Mouse (Mus musculus) midbrain, embryonic 16.5 days (tissue): ENCODE measurements at regions not wholly inside any gene's neighbourhood (a gene's known extent, or its start where the extent isn't known, plus 50 kb on each side); places are given as distances from the start of the nearest gene placed in this dataset.

Source experiments
- ATAC-seq: fragments of 200-750 bp; cut with Nextera tagmentation; 2 replicates; pipeline ENCODE4 v1.8.0; 2017; ENCODE audit warnings: moderate TSS enrichment
- H3K27ac ChIP-seq: fragments of 300-500 bp; sonication (generic); 2 replicates; pipeline ENCODE4 v1.5.1; 2014; ENCODE audit warnings: mild to moderate bottlenecking, low read length, mixed read lengths
- H3K27me3 ChIP-seq: fragments of 300-500 bp; sonication (generic); 2 replicates; pipeline ENCODE4 v1.6.1; 2014; ENCODE audit warnings: low read depth, low read length, mixed read lengths; ENCODE audit not compliant: control insufficient read depth, insufficient read depth
- H3K36me3 ChIP-seq: fragments of 300-500 bp; sonication (generic); 2 replicates; pipeline ENCODE4 v1.6.1; 2014; ENCODE audit warnings: mild to moderate bottlenecking, low read length, moderate library complexity, mixed read lengths; ENCODE audit not compliant: control insufficient read depth, insufficient read depth
- H3K4me1 ChIP-seq: fragments of 300-500 bp; sonication (generic); 2 replicates; pipeline ENCODE4 v1.6.1; 2014; ENCODE audit warnings: mild to moderate bottlenecking, low read length, mixed read lengths; ENCODE audit not compliant: control insufficient read depth, insufficient read depth
- H3K4me2 ChIP-seq: fragments of 300-500 bp; sonication (generic); 2 replicates; pipeline ENCODE4 v1.6.1; 2014; ENCODE audit warnings: mild to moderate bottlenecking, low read length, mixed read lengths
- H3K4me3 ChIP-seq: fragments of 300-500 bp; sonication (generic); 2 replicates; pipeline ENCODE4 v1.5.1; 2014; ENCODE audit warnings: low read depth, mild to moderate bottlenecking, low read length, moderate library complexity, mixed read lengths
- H3K9ac ChIP-seq: fragments of 300-500 bp; sonication (generic); 2 replicates; pipeline ENCODE4 v1.6.1; 2014; ENCODE audit warnings: low read depth, low read length, mixed read lengths
- H3K9me3 ChIP-seq: fragments of 300-500 bp; sonication (generic); replicated peaks from 2 replicates; pipeline ENCODE4 v1.6.1; 2014; ENCODE audit warnings: mild to moderate bottlenecking, low read length, mixed read lengths; ENCODE audit not compliant: control insufficient read depth, poor library complexity, severe bottlenecking
- WGBS: fragments of 180-500 bp; shearing (Covaris S2); extraction: QIAGEN DNeasy Blood & Tissue Kit; methylation state at CpG from one replicate; pipeline ENCODE4 v1.1.7; 2014; 5-methylcytosine and 5-hydroxymethylcytosine counted together

DNA sequence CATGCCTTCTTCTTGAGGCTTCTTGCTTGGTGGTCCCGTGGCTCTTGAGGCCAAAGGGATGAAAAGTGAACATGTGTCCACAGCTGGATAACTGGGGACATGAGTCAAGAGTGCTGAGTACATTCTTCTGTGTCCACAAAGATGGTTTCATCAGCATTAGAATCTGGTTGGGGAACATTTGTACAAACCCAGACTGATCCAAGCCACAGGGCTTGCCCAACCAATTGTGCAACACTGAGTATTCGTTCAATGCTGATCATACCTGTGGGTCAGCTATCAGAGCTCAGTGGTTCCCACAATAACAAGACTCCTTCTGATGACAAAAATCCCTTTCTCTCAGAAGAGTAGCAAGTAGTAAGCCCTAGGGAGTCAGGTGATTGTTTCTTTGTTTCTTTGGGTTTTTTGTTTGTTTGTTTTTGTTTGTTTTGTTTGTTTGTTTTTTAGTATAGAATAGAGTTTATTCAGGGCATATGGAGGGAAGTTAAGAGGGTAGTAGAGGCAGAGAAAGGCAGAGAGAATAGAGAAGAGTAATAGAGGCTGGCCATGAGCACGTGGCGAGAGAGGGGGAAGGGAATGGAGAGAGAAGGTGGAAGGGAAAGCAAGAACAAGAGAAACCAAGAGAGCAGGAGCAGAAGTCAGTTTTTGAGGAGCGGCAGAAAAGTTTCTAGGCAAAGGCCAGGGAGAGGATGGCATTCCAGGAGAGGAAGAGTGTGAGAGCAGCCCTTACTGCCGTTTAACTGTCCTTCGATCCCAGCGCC, 612.5 kb downstream of the Zfp706 start:
- no peak for ATAC-seq
- Histone ChIP-seq H3K4me3 (no peak overlapping the region), H3K9ac (no peak overlapping the region), H3K4me1 (peaks cover 4% of the 10 kb centered on the region; the same call in 1 of the 2 replicates), H3K9me3 (no peaks in the 10 kb centered on the region), H3K27me3 (no peaks in the 10 kb centered on the region), H3K4me2 (no peak overlapping the region), H3K27ac (no peak overlapping the region), H3K36me3 (no peaks in the 10 kb centered on the region)
- 85% methylated on average over 8 of the region's 8 CpGs for WGBS

DNA sequence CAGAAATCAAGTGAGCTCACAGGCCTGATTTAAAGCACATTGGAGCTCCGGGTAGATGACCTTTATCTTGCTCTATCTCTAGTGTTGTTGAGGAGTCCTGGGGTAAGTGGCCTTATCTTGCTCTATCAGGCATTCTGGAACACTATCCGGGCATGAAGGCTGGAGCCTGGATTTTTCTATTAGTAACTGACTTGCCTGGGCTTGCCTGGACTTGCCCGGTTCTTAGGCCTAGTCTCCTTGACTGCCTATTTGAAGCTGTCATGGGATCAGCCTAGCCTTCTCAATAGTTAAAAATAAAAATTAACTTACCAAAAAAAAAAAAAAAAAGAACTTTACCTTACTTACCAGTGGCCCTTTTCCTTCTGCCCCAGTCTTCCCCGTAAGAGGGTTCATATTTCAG, 617.8 kb downstream of the Zfp706 start:
- no peak for ATAC-seq
- Histone ChIP-seq H3K9me3 (no peaks in the 10 kb centered on the region), H3K27me3 (no peaks in the 10 kb centered on the region), H3K9ac (no peak overlapping the region), H3K27ac (no peak overlapping the region), H3K36me3 (no peaks in the 10 kb centered on the region), H3K4me2 (no peak overlapping the region), H3K4me1 (no peaks in the 10 kb centered on the region), H3K4me3 (no peak overlapping the region)
- WGBS: 79% methylated on average over 4 of the region's 4 CpGs

DNA sequence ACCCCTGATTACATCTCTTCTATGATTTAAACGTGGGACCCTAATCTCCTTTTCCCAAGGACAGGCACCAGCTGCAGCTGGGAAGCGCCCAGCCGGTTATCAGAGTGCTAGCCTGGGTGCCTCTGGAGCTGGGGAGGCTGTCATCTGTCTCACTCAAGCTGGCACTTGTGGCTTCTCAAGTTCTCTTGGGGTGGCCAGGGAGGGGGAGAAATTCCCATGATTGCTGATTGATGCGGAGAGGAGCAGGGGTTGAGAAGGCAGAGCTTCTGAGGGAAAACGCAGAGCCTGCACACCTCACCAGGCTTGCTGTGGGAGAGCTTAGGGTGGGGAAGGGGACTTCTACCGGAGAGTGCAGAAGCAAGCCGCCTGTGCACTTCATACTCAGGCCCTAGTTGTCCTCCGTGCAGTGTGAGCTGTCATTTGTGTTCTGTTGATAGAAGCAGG, 626.3 kb downstream of the Zfp706 start:
- H3K9ac ChIP-seq: 0 out of 2 replicates have a peak overlapping the region, but pooled peaks have one; percentile 43

DNA sequence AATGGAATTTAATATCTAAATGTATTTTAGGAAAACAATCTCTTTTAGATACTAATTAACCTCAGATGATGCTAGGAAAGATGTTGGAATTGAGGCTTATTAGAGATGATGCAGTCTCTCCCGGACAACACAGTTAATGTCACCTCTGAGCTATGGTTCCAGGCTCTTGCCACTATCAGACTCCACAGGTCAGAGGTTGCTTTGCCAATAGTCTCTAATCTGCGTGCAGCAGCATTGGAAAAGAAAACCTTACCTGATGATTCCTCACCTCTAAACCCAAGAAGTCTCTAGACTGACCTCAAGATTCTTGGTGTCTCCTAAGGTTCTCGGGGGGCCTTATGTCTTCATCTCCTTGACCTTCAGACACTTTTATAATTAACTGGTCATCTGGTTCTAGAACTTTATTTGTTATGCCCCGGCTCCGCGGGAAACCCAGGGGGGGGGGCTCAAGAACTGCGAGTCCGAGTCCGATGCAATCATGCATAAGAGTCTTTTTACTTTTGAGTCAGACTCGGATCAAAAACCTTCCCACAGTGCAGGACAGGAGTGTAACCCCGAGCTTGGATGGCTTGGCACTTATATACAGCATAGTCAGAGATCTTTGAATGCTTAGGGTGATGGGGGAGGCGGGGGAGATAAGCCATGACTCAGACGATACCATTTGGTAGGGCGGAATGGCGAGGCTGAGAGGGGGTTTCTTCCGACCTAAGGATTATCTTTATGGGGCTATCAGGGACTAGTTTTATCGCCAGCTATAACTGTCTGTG, 626.9 kb downstream of the Zfp706 start:
- ATAC-seq: 0 out of 2 replicates have a peak, but pooled peaks have one; percentile 48
- H3K27me3 ChIP-seq: peaks cover 2% of the 10 kb centered on the region; the same call in 1 of the 2 replicates
- H3K9me3 ChIP-seq: no peaks in the 10 kb centered on the region
- no peaks in the 10 kb centered on the region for H3K36me3 ChIP-seq
- peaks cover 2% of the 10 kb centered on the region; the same call in 1 of the 2 replicates for H3K4me1 ChIP-seq
- H3K9ac ChIP-seq: no peak overlapping the region
- no peak overlapping the region for H3K27ac ChIP-seq
- peak overlapping the region; percentile 48 for H3K4me2 ChIP-seq
- WGBS: 9% methylated on average over 17 of the region's 17 CpGs
- H3K4me3 ChIP-seq: peak overlapping the region; percentile 23

More for the DNA sequence above, 626.3 kb downstream of the Zfp706 start:
- 0 out of 2 replicates have a peak, but pooled peaks have one; percentile 32 for ATAC-seq
- H3K9me3 ChIP-seq: no peaks in the 10 kb centered on the region
- no peak overlapping the region for H3K27ac ChIP-seq
- 6% methylated on average over 8 of the region's 8 CpGs for WGBS
- peak overlapping the region; percentile 23 for H3K4me3 ChIP-seq
- peak overlapping the region; percentile 48 for H3K4me2 ChIP-seq
- no peaks in the 10 kb centered on the region for H3K36me3 ChIP-seq
- H3K4me1 ChIP-seq: peaks cover 2% of the 10 kb centered on the region; the same call in 1 of the 2 replicates
- H3K27me3 ChIP-seq: peaks cover 2% of the 10 kb centered on the region; the same call in 1 of the 2 replicates

DNA sequence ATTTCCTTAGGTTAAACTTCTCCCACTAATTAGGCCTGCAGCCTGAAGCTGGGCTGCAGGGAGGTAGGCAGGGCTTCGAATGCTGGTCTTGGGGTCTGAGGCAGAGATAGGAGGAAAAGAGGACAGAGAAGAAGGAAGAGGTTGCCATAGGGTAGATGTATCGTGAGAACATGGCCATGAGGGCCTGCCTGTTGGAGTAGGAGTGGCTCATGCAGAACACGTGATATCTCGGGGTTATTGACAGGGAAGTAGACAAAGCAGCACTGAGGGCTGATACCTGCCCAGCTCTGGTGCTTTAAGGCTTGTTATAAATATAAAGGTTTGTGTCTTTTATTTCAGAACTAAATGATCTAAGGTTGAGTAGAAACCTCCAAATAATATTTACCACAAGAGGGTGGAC, 628.9 kb downstream of the Zfp706 start:
- Histone ChIP-seq H3K4me3 (no peak overlapping the region), H3K4me2 (no peak overlapping the region), H3K27me3 (peaks cover 2% of the 10 kb centered on the region; the same call in 1 of the 2 replicates), H3K9me3 (no peaks in the 10 kb centered on the region), H3K4me1 (peaks cover 12% of the 10 kb centered on the region), H3K9ac (no peak overlapping the region), H3K27ac (no peak overlapping the region), H3K36me3 (no peaks in the 10 kb centered on the region)
- 86% methylated on average over 4 of the region's 4 CpGs for WGBS
- ATAC-seq: no peak

DNA sequence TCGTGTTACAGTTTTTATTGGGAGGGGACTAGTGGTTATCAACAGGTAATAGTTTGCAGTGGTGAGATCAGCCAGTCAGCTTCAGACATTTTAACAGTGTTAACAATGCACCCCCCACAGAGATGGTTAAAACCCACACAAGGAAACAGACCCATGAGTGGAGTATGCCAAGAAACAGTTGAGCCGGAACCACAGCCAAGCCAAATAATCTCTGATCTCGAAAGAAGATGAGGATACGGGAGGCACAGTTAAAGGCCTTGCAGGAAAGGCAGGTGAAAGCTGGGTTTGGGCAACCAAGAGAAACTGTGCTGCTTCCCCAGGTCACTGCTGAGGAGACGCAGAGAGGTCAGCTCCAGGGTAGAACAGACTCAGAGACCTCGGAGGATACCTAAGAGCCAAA, 631.0 kb downstream of the Zfp706 start:
- H3K4me1 ChIP-seq: peaks cover 12% of the 10 kb centered on the region
- H3K27me3 ChIP-seq: peaks cover 2% of the 10 kb centered on the region; the same call in 1 of the 2 replicates
- H3K36me3 ChIP-seq: no peaks in the 10 kb centered on the region
- H3K9me3 ChIP-seq: no peaks in the 10 kb centered on the region
- no peak overlapping the region for H3K4me2 ChIP-seq
- no peak overlapping the region for H3K27ac ChIP-seq
- no peak overlapping the region for H3K4me3 ChIP-seq
- WGBS: 67% methylated on average over 6 of the region's 6 CpGs
- ATAC-seq: no peak
- no peak overlapping the region for H3K9ac ChIP-seq

DNA sequence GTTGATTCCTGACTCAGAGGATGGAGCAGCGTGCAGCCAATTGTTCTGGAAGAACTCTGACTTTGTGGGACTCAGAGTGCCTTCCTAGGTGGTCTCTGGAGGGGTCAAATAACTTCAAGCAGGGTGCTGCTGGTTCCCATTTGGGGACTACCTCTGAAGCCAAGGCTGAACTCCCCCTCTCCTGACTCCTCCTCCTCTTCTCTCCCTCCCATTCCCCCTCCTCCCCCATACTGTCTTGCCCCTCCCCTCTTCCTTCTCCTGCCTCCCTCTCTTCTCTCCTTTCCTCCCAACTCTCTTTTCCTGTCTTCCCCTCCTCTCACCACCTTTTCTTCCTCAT, 632.1 kb downstream of the Zfp706 start:
- WGBS: 0% methylated on average over 1 of the region's 1 CpGs
- Histone ChIP-seq H3K36me3 (no peaks in the 10 kb centered on the region), H3K9me3 (no peaks in the 10 kb centered on the region), H3K27ac (no peak overlapping the region), H3K4me1 (peaks cover 10% of the 10 kb centered on the region), H3K4me3 (peak overlapping the region; percentile 43; the same call in 1 of the 2 replicates), H3K9ac (no peak overlapping the region; the same call in 1 of the 2 replicates), H3K27me3 (no peaks in the 10 kb centered on the region), H3K4me2 (peak overlapping the region; percentile 75)
- ATAC-seq: 0 out of 2 replicates have a peak, but pooled peaks have one; percentile 9

DNA sequence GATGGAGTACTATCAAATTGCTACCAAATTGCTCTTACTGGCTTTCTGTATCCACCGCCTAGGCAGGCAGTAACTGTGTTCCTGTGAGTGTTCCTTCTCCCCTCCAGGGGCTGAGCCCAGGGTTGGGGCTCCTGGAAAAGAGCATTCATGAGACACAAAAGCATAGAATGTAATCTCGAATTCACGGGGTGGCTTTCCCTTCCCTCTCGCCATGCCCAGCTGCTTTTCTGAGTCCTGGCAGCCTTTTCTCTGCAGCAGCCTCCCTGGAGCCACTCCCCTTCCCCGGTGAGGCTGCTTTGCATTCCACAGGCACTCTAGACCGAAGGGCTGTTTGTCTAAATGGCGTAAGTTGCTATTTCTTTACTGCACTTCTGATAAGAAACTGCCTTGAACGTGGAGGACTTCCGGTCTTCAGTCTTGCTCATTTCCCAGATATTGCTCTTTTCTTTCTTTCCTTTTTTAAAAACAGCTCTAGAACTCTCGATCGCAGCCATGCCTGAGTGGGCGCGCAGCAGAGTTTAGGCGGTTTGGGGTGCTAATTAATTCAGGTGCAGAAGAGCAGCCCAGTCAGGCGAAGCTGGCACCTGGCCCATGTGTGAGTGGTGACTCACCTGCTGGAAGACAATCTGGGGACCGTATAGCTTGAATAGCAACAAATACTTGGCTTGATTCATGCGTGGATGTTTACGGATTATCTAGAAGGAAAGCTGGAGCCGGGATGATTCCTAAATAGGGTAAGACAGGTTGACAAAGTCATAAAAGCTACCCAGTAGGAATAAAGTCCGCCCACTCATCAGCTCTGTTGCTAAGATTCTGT, 632.6 kb downstream of the Zfp706 start:
- 1% methylated on average over 20 of the region's 20 CpGs for WGBS
- peak overlapping the region; percentile 75 for H3K4me2 ChIP-seq
- H3K4me3 ChIP-seq: peak overlapping the region; percentile 43
- H3K27ac ChIP-seq: 0 out of 2 replicates have a peak overlapping the region, but pooled peaks have one; percentile 26
- H3K9ac ChIP-seq: peak overlapping the region; percentile 39
- peak; percentile 76 for ATAC-seq
- no peaks in the 10 kb centered on the region for H3K27me3 ChIP-seq
- no peaks in the 10 kb centered on the region for H3K36me3 ChIP-seq
- no peaks in the 10 kb centered on the region for H3K9me3 ChIP-seq
- peaks cover 10% of the 10 kb centered on the region for H3K4me1 ChIP-seq
